Comparison of ENCODE assay signal across 10 mouse cellular contexts in genomic region chr15:102519211-102520141, GRCm38 (mm10). TPM values are rescaled to one million over a fixed set of nuclear protein-coding genes. Genes with fewer than 3 reads are reported as not detected.
DNase-seq lines count a peak whose midpoint lies in the region; ATAC-seq and TF ChIP-seq lines count a peak whose summit lies in the region.
"Had no signal": no experiment of that assay in that cellular context is flagged by ENCODE, and none has a peak within 500 bp of the region (broad histone marks: within the 10 kb centered on the region; RNA-seq: fewer than 3 reads in every experiment).

No protein-coding gene starts in this region.

- H3K9me3 ChIP-seq in heart, embryonic 11.5 days (replicated peaks; ENCODE audit: control insufficient read depth, low read length), result no peaks in the 10 kb centered on the region
- H3K9me3 ChIP-seq in ES-Bruce4 (replicated peaks; ENCODE audit: control insufficient read depth, insufficient read depth, low read length, poor library complexity, severe bottlenecking), result no peaks in the 10 kb centered on the region
- no peaks in the 10 kb centered on the region for H3K9me3 ChIP-seq in forebrain, embryonic 16.5 days (ENCODE audit: control insufficient read depth, low read length)
- H3K9me3 ChIP-seq in liver, embryonic 16.5 days (replicated peaks; ENCODE audit: control insufficient read depth, low read length), result no peaks in the 10 kb centered on the region

- WGBS in heart, embryonic 11.5 days (ENCODE audit: insufficient replicate concordance), result 50% methylated on average over 17 of the region's 17 CpGs
- WGBS in forebrain, embryonic 16.5 days, result 69% methylated on average over 15 of the region's 17 CpGs
- WGBS in liver, embryonic 16.5 days (ENCODE audit: insufficient replicate concordance), result 31% methylated on average over 15 of the region's 17 CpGs

- ATAC-seq in heart, embryonic 11.5 days (replicated peaks; ENCODE audit: insufficient number of reproducible peaks, low FRiP score, low TSS enrichment), result no peak
- ATAC-seq in forebrain, embryonic 16.5 days, result no peak
- ATAC-seq in liver, embryonic 16.5 days (ENCODE audit: low read depth), result no peak
- no peak for ATAC-seq in megakaryocyte-erythroid progenitor cell, adult 5-6 weeks (replicated peaks; ENCODE audit: low FRiP score, low TSS enrichment, poor library complexity, severe bottlenecking)

- intact Hi-C loops in heart, postnatal 14 days (cut with DNase I), result loop anchor here (10.0 kb wide), 1 partner anchor 135 kb away; no protein-coding TSS in a partner anchor

- H3K27ac ChIP-seq in heart, embryonic 11.5 days (ENCODE audit: low read depth, low read length), result peak overlapping the region; percentile 96; the same call in 1 of the 2 replicates
- H3K27ac ChIP-seq in ES-Bruce4 (ENCODE audit: insufficient read depth, low read length), result no peak overlapping the region
- peak overlapping the region; percentile 100 for H3K27ac ChIP-seq in forebrain, embryonic 16.5 days (ENCODE audit: low read length)
- peak overlapping the region; percentile 97 for H3K27ac ChIP-seq in liver, embryonic 16.5 days (ENCODE audit: low read length)

- peak overlapping the region; percentile 65 for H3K4me3 ChIP-seq in heart, embryonic 11.5 days (ENCODE audit: low read depth, low read length)
- H3K4me3 ChIP-seq in ES-Bruce4 (ENCODE audit: low read depth, low read length), result peak overlapping the region; percentile 95
- peak overlapping the region; percentile 73 for H3K4me3 ChIP-seq in forebrain, embryonic 16.5 days (replicated peaks; ENCODE audit: low read length)
- H3K4me3 ChIP-seq in liver, embryonic 16.5 days (ENCODE audit: low read depth, low read length), result peak overlapping the region; percentile 78

- H3K9ac ChIP-seq in heart, embryonic 11.5 days (ENCODE audit: low read depth, low read length), result peak overlapping the region; percentile 94
- peak overlapping the region; percentile 68 for H3K9ac ChIP-seq in ES-Bruce4 (ENCODE audit: low read depth, poor library complexity, severe bottlenecking)
- peak overlapping the region; percentile 92 for H3K9ac ChIP-seq in forebrain, embryonic 16.5 days (replicated peaks; ENCODE audit: low read depth, low read length)
- peak overlapping the region; percentile 89 for H3K9ac ChIP-seq in liver, embryonic 16.5 days (ENCODE audit: low read depth, low read length)

- H3K27me3 ChIP-seq in heart, embryonic 11.5 days (ENCODE audit: control insufficient read depth, insufficient read depth, low read length), result no peaks in the 10 kb centered on the region
- H3K27me3 ChIP-seq in ES-Bruce4 (ENCODE audit: control insufficient read depth, insufficient read depth, low read length, poor library complexity, severe bottlenecking), result no peaks in the 10 kb centered on the region
- no peaks in the 10 kb centered on the region for H3K27me3 ChIP-seq in forebrain, embryonic 16.5 days (replicated peaks; ENCODE audit: control insufficient read depth, insufficient read depth, low read length)
- peaks cover 3% of the 10 kb centered on the region; the same call in 1 of the 2 replicates for H3K27me3 ChIP-seq in liver, embryonic 16.5 days (ENCODE audit: control insufficient read depth, insufficient read depth, low read depth, low read length)
- H3K27me3 ChIP-seq: Patski had no signal

- no peak for TF ChIP-seq CTCF in ES-Bruce4 (IDR thresholded peaks at IDR 0.05; ENCODE audit: low read depth, low read length)

- peaks cover 25% of the 10 kb centered on the region for H3K4me1 ChIP-seq in heart, embryonic 11.5 days (ENCODE audit: control insufficient read depth, insufficient read depth, low read length)
- peaks cover 3% of the 10 kb centered on the region for H3K4me1 ChIP-seq in ES-Bruce4 (ENCODE audit: control insufficient read depth, insufficient read depth, low read length)
- peaks cover 31% of the 10 kb centered on the region for H3K4me1 ChIP-seq in forebrain, embryonic 16.5 days (replicated peaks; ENCODE audit: control insufficient read depth, insufficient read depth, low read length)
- H3K4me1 ChIP-seq in liver, embryonic 16.5 days (ENCODE audit: control insufficient read depth, low read depth, low read length), result peaks cover 29% of the 10 kb centered on the region

- DNase-seq in heart, postnatal 14 days, result no peak
- no peak for DNase-seq in layer of hippocampus, adult 18-20 months (ENCODE audit: low spot score in 2 of 2)
- no peak for DNase-seq in lung, adult 18-20 months

- peak overlapping the region; percentile 80 for H3K4me2 ChIP-seq in heart, embryonic 11.5 days
- peak overlapping the region; percentile 96 for H3K4me2 ChIP-seq in forebrain, embryonic 16.5 days (ENCODE audit: low read length)
- H3K4me2 ChIP-seq in liver, embryonic 16.5 days (ENCODE audit: low read depth, low read length), result peak overlapping the region; percentile 97

- TF ChIP-seq EP300 in ES-Bruce4 (IDR thresholded peaks at IDR 0.05; ENCODE audit: insufficient read depth, low read depth, low read length), result no peak

- peaks cover 5% of the 10 kb centered on the region; the same call in 1 of the 2 replicates for H3K36me3 ChIP-seq in heart, embryonic 11.5 days (ENCODE audit: control insufficient read depth, insufficient read depth, low read length)
- H3K36me3 ChIP-seq in ES-Bruce4 (ENCODE audit: control insufficient read depth, insufficient read depth, low read length, poor library complexity, severe bottlenecking), result peaks cover 7% of the 10 kb centered on the region; the same call in 1 of the 2 replicates
- H3K36me3 ChIP-seq in forebrain, embryonic 16.5 days (ENCODE audit: control insufficient read depth, insufficient read depth), result peaks cover 7% of the 10 kb centered on the region; the same call in 1 of the 2 replicates
- peaks cover 11% of the 10 kb centered on the region for H3K36me3 ChIP-seq in liver, embryonic 16.5 days (ENCODE audit: control insufficient read depth, insufficient read depth)

- TF ChIP-seq POLR2A in ES-Bruce4 (IDR thresholded peaks at IDR 0.05; ENCODE audit: insufficient read depth, low read length), result no peak

RNA-seq across cellular contexts. Expression of gene Tarbp2, which starts 1.5 kb away (rescaled TPM):
- polyA plus RNA-seq in heart, embryonic 11.5 days (2014; fragmentation: Nextera tagmentation; extraction: Ambion mirVana), result 97.7 and 108 TPM in 2 replicates
- 10 to 100 TPM; 38.4 to 46.8 TPM for total RNA-seq in heart, postnatal 14 days (2021)
- polyA plus RNA-seq in ES-Bruce4 (2011; ENCODE audit: insufficient read depth, insufficient read length, low read depth, missing spikeins), result 45.3 and 47.5 TPM in 2 replicates
- 97.2 and 114 TPM in 2 replicates for polyA plus RNA-seq in forebrain, embryonic 16.5 days (2015; fragmentation: Nextera tagmentation; extraction: Ambion mirVana)
- 34.6 and 37.0 TPM in 2 replicates for polyA plus RNA-seq in liver, embryonic 16.5 days (2015; fragmentation: Nextera tagmentation; extraction: Ambion mirVana)
- 10 to 100 TPM; 27.6 to 27.7 TPM for total RNA-seq in layer of hippocampus, adult 18-20 months (2021)
- total RNA-seq in megakaryocyte-erythroid progenitor cell, adult 5-6 weeks (2014; fragmentation: Nextera tagmentation), result 37.4 and 40.7 TPM in 2 replicates
- total RNA-seq in megakaryocyte-erythroid progenitor cell, adult 5-6 weeks (2017), result 17.0 and 19.7 TPM in 2 replicates

RNA-seq across cellular contexts. Expression of gene Map3k12, which starts 2.6 kb away (rescaled TPM):
- polyA plus RNA-seq in heart, embryonic 11.5 days (2014; fragmentation: Nextera tagmentation; extraction: Ambion mirVana), result 10.0 and 10.9 TPM in 2 replicates
- total RNA-seq in heart, postnatal 14 days (2021), result 1 to 10 TPM; 4.7 to 4.8 TPM
- polyA plus RNA-seq in ES-Bruce4 (2011; ENCODE audit: insufficient read depth, insufficient read length, low read depth, missing spikeins), result 11.1 and 14.0 TPM in 2 replicates
- polyA plus RNA-seq in forebrain, embryonic 16.5 days (2015; fragmentation: Nextera tagmentation; extraction: Ambion mirVana), result 58.7 and 69.5 TPM in 2 replicates
- polyA plus RNA-seq in liver, embryonic 16.5 days (2015; fragmentation: Nextera tagmentation; extraction: Ambion mirVana), result 1.4 and 2.0 TPM in 2 replicates
- total RNA-seq in layer of hippocampus, adult 18-20 months (2021), result 10 to 100 TPM; 88.1 to 90.2 TPM
- total RNA-seq in megakaryocyte-erythroid progenitor cell, adult 5-6 weeks (2014; fragmentation: Nextera tagmentation), result 0.39 TPM in 1 of 2 replicates, not detected in the other
- 0.14 and 0.15 TPM in 2 replicates for total RNA-seq in megakaryocyte-erythroid progenitor cell, adult 5-6 weeks (2017)

RNA-seq across cellular contexts. Expression of gene Npff, which starts 5.3 kb away (rescaled TPM):
- polyA plus RNA-seq in heart, embryonic 11.5 days (2014; fragmentation: Nextera tagmentation; extraction: Ambion mirVana), result 0.68 and 1.2 TPM in 2 replicates
- 1 to 10 TPM; 2.7 to 3.5 TPM for total RNA-seq in heart, postnatal 14 days (2021)
- 0.68 and 1.0 TPM in 2 replicates for polyA plus RNA-seq in ES-Bruce4 (2011; ENCODE audit: insufficient read depth, insufficient read length, low read depth, missing spikeins)
- polyA plus RNA-seq in forebrain, embryonic 16.5 days (2015; fragmentation: Nextera tagmentation; extraction: Ambion mirVana), result 2.9 and 3.1 TPM in 2 replicates
- polyA plus RNA-seq in liver, embryonic 16.5 days (2015; fragmentation: Nextera tagmentation; extraction: Ambion mirVana), result 0.46 and 0.57 TPM in 2 replicates
- 1 to 10 TPM; 2.4 to 2.6 TPM for total RNA-seq in layer of hippocampus, adult 18-20 months (2021)
- 5.1 and 8.2 TPM in 2 replicates for total RNA-seq in megakaryocyte-erythroid progenitor cell, adult 5-6 weeks (2014; fragmentation: Nextera tagmentation)
- 0.89 and 3.4 TPM in 2 replicates for total RNA-seq in megakaryocyte-erythroid progenitor cell, adult 5-6 weeks (2017)

RNA-seq across cellular contexts. Expression of gene Gm10337, which starts 16.0 kb away (rescaled TPM):
- 2.7 TPM in 1 of 2 replicates, not detected in the other for polyA plus RNA-seq in heart, embryonic 11.5 days (2014; fragmentation: Nextera tagmentation; extraction: Ambion mirVana)
- total RNA-seq in heart, postnatal 14 days (2021), result not detected
- polyA plus RNA-seq in ES-Bruce4 (2011; ENCODE audit: insufficient read depth, insufficient read length, low read depth, missing spikeins), result not detected in 2 replicates
- polyA plus RNA-seq in forebrain, embryonic 16.5 days (2015; fragmentation: Nextera tagmentation; extraction: Ambion mirVana), result 17.3 and 22.2 TPM in 2 replicates
- not detected in 2 replicates for polyA plus RNA-seq in liver, embryonic 16.5 days (2015; fragmentation: Nextera tagmentation; extraction: Ambion mirVana)
- not detected for total RNA-seq in layer of hippocampus, adult 18-20 months (2021)
- total RNA-seq in megakaryocyte-erythroid progenitor cell, adult 5-6 weeks (2014; fragmentation: Nextera tagmentation), result not detected in 2 replicates
- total RNA-seq in megakaryocyte-erythroid progenitor cell, adult 5-6 weeks (2017), result not detected in 2 replicates
- polyA plus RNA-seq: large intestine, adult 2 months had no signal

RNA-seq across cellular contexts. Expression of gene Pcbp2, which starts 49.1 kb away (rescaled TPM):
- 187 and 213 TPM in 2 replicates for polyA plus RNA-seq in heart, embryonic 11.5 days (2014; fragmentation: Nextera tagmentation; extraction: Ambion mirVana)
- 100 to 1,000 TPM; 479 to 482 TPM for total RNA-seq in heart, postnatal 14 days (2021)
- 1,129 and 1,194 TPM in 2 replicates for polyA plus RNA-seq in ES-Bruce4 (2011; ENCODE audit: insufficient read depth, insufficient read length, low read depth, missing spikeins)
- polyA plus RNA-seq in forebrain, embryonic 16.5 days (2015; fragmentation: Nextera tagmentation; extraction: Ambion mirVana), result 144 and 149 TPM in 2 replicates
- polyA plus RNA-seq in liver, embryonic 16.5 days (2015; fragmentation: Nextera tagmentation; extraction: Ambion mirVana), result 64.7 and 67.7 TPM in 2 replicates
- total RNA-seq in layer of hippocampus, adult 18-20 months (2021), result 100 to 1,000 TPM; 495 to 508 TPM
- total RNA-seq in megakaryocyte-erythroid progenitor cell, adult 5-6 weeks (2014; fragmentation: Nextera tagmentation), result 749 and 832 TPM in 2 replicates
- 152 and 207 TPM in 2 replicates for total RNA-seq in megakaryocyte-erythroid progenitor cell, adult 5-6 weeks (2017)
